Mouse (Mus musculus) stomach, postnatal 0 days (tissue): Measurements from ENCODE around the gene Ncoa4. TPM values are rescaled to one million over a fixed set of nuclear protein-coding genes. Genes with fewer than 3 reads are reported as not detected.
"Not testable (repeated sequence)": the region's sequence is repeated elsewhere in the genome, so short reads cannot be mapped to it uniquely, and the experiment has no call there.

ENCODE experiments used
- ATAC-seq: fragments of 200-750 bp; cut with Nextera tagmentation; 2 replicates; pipeline ENCODE4 v1.8.0; 2017; ENCODE audit not compliant: low FRiP score, low TSS enrichment
- DNase-seq: peaks from one replicate; pipeline ENCODE4 v3.0.0-alpha.2; 2016; ENCODE audit warnings: low spot score
- H3K27ac ChIP-seq: fragments of 300-500 bp; sonication (generic); replicated peaks from 2 replicates; pipeline ENCODE4 v1.5.1; 2014; ENCODE audit warnings: mild to moderate bottlenecking, control low read depth
- H3K27me3 ChIP-seq: fragments of 300-500 bp; sonication (generic); 2 replicates; pipeline ENCODE4 v1.6.1; 2014; ENCODE audit warnings: low read length; ENCODE audit not compliant: control insufficient read depth, insufficient read depth
- H3K36me3 ChIP-seq: fragments of 300-500 bp; sonication (generic); 2 replicates; pipeline ENCODE4 v1.6.1; 2014; ENCODE audit warnings: low read length, mixed read lengths; ENCODE audit not compliant: control insufficient read depth, insufficient read depth
- H3K4me1 ChIP-seq: fragments of 300-500 bp; sonication (generic); replicated peaks from 2 replicates; pipeline ENCODE4 v1.6.1; 2014; ENCODE audit warnings: antibody characterized with exemption; ENCODE audit not compliant: control insufficient read depth, insufficient read depth
- H3K4me2 ChIP-seq: fragments of 300-500 bp; sonication (generic); replicated peaks from 2 replicates; pipeline ENCODE4 v1.6.1; 2014; ENCODE audit warnings: low read depth, mild to moderate bottlenecking, control low read depth, moderate library complexity
- H3K4me3 ChIP-seq: fragments of 300-500 bp; sonication (generic); 2 replicates; pipeline ENCODE4 v1.5.1; 2014; ENCODE audit warnings: low read depth, low read length, control low read depth
- H3K9ac ChIP-seq: fragments of 300-500 bp; sonication (generic); 2 replicates; pipeline ENCODE4 v1.6.1; 2014; ENCODE audit warnings: mild to moderate bottlenecking, low read length, control low read depth, mixed read lengths
- H3K9me3 ChIP-seq: fragments of 300-500 bp; sonication (generic); 2 replicates; pipeline ENCODE4 v1.6.1; 2016; ENCODE audit warnings: low read length; ENCODE audit not compliant: control insufficient read depth
- CTCF ChIP-seq: IDR thresholded peaks from 2 replicates; pipeline ENCODE4 v1.5.1; 2016; ENCODE audit warnings: antibody characterized with exemption, low read depth, mild to moderate bottlenecking, moderate library complexity
- EP300 ChIP-seq: optimal IDR thresholded peaks from 2 replicates; pipeline ENCODE3; 2016; ENCODE audit warnings: antibody characterized with exemption
- WGBS: fragments of 180-500 bp; shearing (Covaris S2); extraction: QIAGEN DNeasy Blood & Tissue Kit; methylation state at CpG from one replicate; pipeline ENCODE4 v1.1.7; 2014; 5-methylcytosine and 5-hydroxymethylcytosine counted together
- polyA plus RNA-seq: library from polyadenylated mRNA; unstranded; fragments of >200 nt; fragmentation: Nextera tagmentation; extraction: Ambion mirVana; gene quantifications from 2 replicates; pipeline ENCODE4 v1.2.1, GENCODE M21; 2015

The Ncoa4 gene
- polyA plus RNA-seq, 1 experiment from 2014 or later: 100 TPM

GRCm38 (mm10) chr14:32180861-32181260 is 21.2 kb downstream of the Ncoa4 start:
- H3K27ac ChIP-seq: no peak overlapping the region
- TF ChIP-seq EP300 (no peak), CTCF (no peak)
- no peak for DNase-seq
- H3K9me3 ChIP-seq: no peaks in the 10 kb centered on the region
- H3K4me3 ChIP-seq: no peak overlapping the region
- no peaks in the 10 kb centered on the region for H3K27me3 ChIP-seq
- H3K4me2 ChIP-seq: no peak overlapping the region
- no peak overlapping the region for H3K9ac ChIP-seq
- peaks cover 12% of the 10 kb centered on the region for H3K36me3 ChIP-seq
- WGBS: 83% methylated on average over 6 of the region's 6 CpGs
- no peaks in the 10 kb centered on the region for H3K4me1 ChIP-seq
- no peak for ATAC-seq

GRCm38 (mm10) chr14:32183846-32184245 is 24.2 kb downstream of the Ncoa4 start:
- WGBS: 93% methylated on average over 4 of the region's 4 CpGs
- Histone ChIP-seq H3K27ac (no peak overlapping the region), H3K4me2 (no peak overlapping the region), H3K4me1 (no peaks in the 10 kb centered on the region), H3K27me3 (no peaks in the 10 kb centered on the region), H3K4me3 (no peak overlapping the region), H3K36me3 (peaks cover 15% of the 10 kb centered on the region), H3K9ac (no peak overlapping the region), H3K9me3 (no peaks in the 10 kb centered on the region)
- DNase-seq: no peak
- no peak for ATAC-seq
- TF ChIP-seq CTCF (no peak), EP300 (no peak)

- no peak for DNase-seq
These were observed 31.1 kb downstream of the Ncoa4 start for GRCm38 (mm10) chr14:32190627-32191391.

GRCm38 (mm10) chr14:32191926-32192325 is 32.3 kb downstream of the Ncoa4 start:
- H3K36me3 ChIP-seq: peaks cover 10% of the 10 kb centered on the region; the same call in 1 of the 2 replicates
- WGBS: 88% methylated on average over 5 of the region's 5 CpGs
- TF ChIP-seq CTCF (no peak), EP300 (no peak)

More at GRCm38 (mm10) chr14:32190627-32191391, 31.1 kb downstream of the Ncoa4 start:
- Histone ChIP-seq H3K4me2 (no peak overlapping the region), H3K4me1 (no peaks in the 10 kb centered on the region), H3K9me3 (no peaks in the 10 kb centered on the region), H3K36me3 (peaks cover 10% of the 10 kb centered on the region; the same call in 1 of the 2 replicates), H3K4me3 (no peak overlapping the region), H3K9ac (no peak overlapping the region), H3K27ac (no peak overlapping the region), H3K27me3 (no peaks in the 10 kb centered on the region)
- ATAC-seq: peak; percentile 77
- 69% methylated on average over 6 of the region's 6 CpGs for WGBS
- TF ChIP-seq CTCF: no peak

GRCm38 (mm10) chr14:32192437-32192836 is 32.8 kb downstream of the Ncoa4 start:
- Histone ChIP-seq H3K4me1 (no peaks in the 10 kb centered on the region), H3K27me3 (no peaks in the 10 kb centered on the region), H3K4me3 (no peak overlapping the region), H3K36me3 (peaks cover 10% of the 10 kb centered on the region; the same call in 1 of the 2 replicates), H3K9ac (no peak overlapping the region), H3K27ac (no peak overlapping the region), H3K9me3 (no peaks in the 10 kb centered on the region), H3K4me2 (no peak overlapping the region)
- TF ChIP-seq EP300: no peak
- peak; percentile 83 for TF ChIP-seq CTCF
- WGBS: 35% methylated on average over 3 of the region's 3 CpGs
- peak; percentile 62 for ATAC-seq
- peak; percentile 75 for DNase-seq

More at GRCm38 (mm10) chr14:32191926-32192325, 32.3 kb downstream of the Ncoa4 start:
- Histone ChIP-seq H3K9ac (no peak overlapping the region), H3K27me3 (no peaks in the 10 kb centered on the region), H3K4me2 (no peak overlapping the region), H3K27ac (no peak overlapping the region), H3K4me1 (no peaks in the 10 kb centered on the region), H3K4me3 (no peak overlapping the region), H3K9me3 (no peaks in the 10 kb centered on the region)
- ATAC-seq (peak; percentile 34; the same call in 1 of the 2 replicates), DNase-seq (no peak)

GRCm38 (mm10) chr14:32193557-32193956 is 33.9 kb downstream of the Ncoa4 start:
- not testable (repeated sequence) for H3K9me3 ChIP-seq, H3K27ac ChIP-seq, H3K9ac ChIP-seq, DNase-seq, ATAC-seq, H3K4me3 ChIP-seq, H3K4me2 ChIP-seq, H3K4me1 ChIP-seq, H3K27me3 ChIP-seq
- H3K36me3 ChIP-seq: peaks cover 13% of the 10 kb centered on the region; the same call in 1 of the 2 replicates
- peak; percentile 36; the same call in 1 of the 2 replicates for TF ChIP-seq CTCF
- 75% methylated on average over 5 of the region's 5 CpGs for WGBS
